Mouse (Mus musculus) forebrain, embryonic 16.5 days (tissue): Measurements from ENCODE around the gene C5ar2. TPM values are rescaled to one million over a fixed set of nuclear protein-coding genes. Genes with fewer than 3 reads are reported as not detected.

Source experiments
- ATAC-seq: fragments of 200-750 bp; cut with Nextera tagmentation; 2 replicates; pipeline ENCODE4 v1.8.0; 2017; ENCODE audit warnings: mild to moderate bottlenecking, moderate library complexity
- H3K27ac ChIP-seq: fragments of 300-500 bp; sonication (generic); 2 replicates; pipeline ENCODE4 v1.5.1; 2014; ENCODE audit warnings: low read length, control low read depth
- H3K27me3 ChIP-seq: fragments of 300-500 bp; sonication (generic); replicated peaks from 2 replicates; pipeline ENCODE4 v1.6.1; 2014; ENCODE audit warnings: low read length; ENCODE audit not compliant: control insufficient read depth, insufficient read depth
- H3K36me3 ChIP-seq: fragments of 300-500 bp; sonication (generic); 2 replicates; pipeline ENCODE4 v1.6.1; 2014; ENCODE audit not compliant: control insufficient read depth, insufficient read depth
- H3K4me1 ChIP-seq: fragments of 300-500 bp; sonication (generic); replicated peaks from 2 replicates; pipeline ENCODE4 v1.6.1; 2014; ENCODE audit warnings: low read length; ENCODE audit not compliant: control insufficient read depth, insufficient read depth
- H3K4me2 ChIP-seq: fragments of 300-500 bp; sonication (generic); 2 replicates; pipeline ENCODE4 v1.6.1; 2014; ENCODE audit warnings: mild to moderate bottlenecking, low read length, control low read depth
- H3K4me3 ChIP-seq: fragments of 300-500 bp; sonication (generic); replicated peaks from 2 replicates; pipeline ENCODE4 v1.5.1; 2014; ENCODE audit warnings: mild to moderate bottlenecking, low read length, control low read depth
- H3K9ac ChIP-seq: fragments of 300-500 bp; sonication (generic); replicated peaks from 2 replicates; pipeline ENCODE4 v1.6.1; 2014; ENCODE audit warnings: low read depth, low read length, control low read depth
- H3K9me3 ChIP-seq: fragments of 300-500 bp; sonication (generic); 2 replicates; pipeline ENCODE4 v1.6.1; 2016; ENCODE audit warnings: low read length; ENCODE audit not compliant: control insufficient read depth
- WGBS: fragments of 180-500 bp; shearing (Covaris S2); extraction: QIAGEN DNeasy Blood & Tissue Kit; methylation state at CpG from one replicate; pipeline ENCODE4 v1.1.7; 2014; 5-methylcytosine and 5-hydroxymethylcytosine counted together
- polyA plus RNA-seq: library from polyadenylated mRNA; unstranded; fragments of >200 nt; fragmentation: Nextera tagmentation; extraction: Ambion mirVana; gene quantifications from 2 replicates; pipeline ENCODE4 v1.2.1, GENCODE M21; 2015

The C5ar2 gene
- polyA plus RNA-seq, 1 experiment from 2014 or later: not detected

DNA sequence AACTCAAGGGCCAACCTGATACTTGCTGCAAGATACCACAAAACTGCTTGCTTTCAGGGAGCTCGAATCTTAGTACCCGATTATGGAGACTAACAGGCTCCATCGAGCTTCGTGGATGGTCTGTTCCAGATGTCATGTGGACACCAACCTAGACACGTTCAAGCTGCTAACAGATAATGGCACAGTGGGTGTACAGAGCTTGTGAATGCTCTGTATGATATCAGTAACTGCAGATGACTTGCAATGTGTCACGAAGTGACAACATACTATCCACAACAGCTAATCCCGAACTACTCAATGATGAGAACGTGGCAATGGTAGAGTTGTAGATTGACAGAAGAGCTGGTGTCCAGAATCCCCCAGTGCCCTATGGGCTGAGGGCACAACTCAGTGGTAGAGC lies 56.5 kb downstream of the C5ar2 start:
- no peak overlapping the region for H3K4me3 ChIP-seq
- no peaks in the 10 kb centered on the region for H3K9me3 ChIP-seq
- H3K4me1 ChIP-seq: no peaks in the 10 kb centered on the region
- H3K36me3 ChIP-seq: peaks cover 20% of the 10 kb centered on the region
- H3K9ac ChIP-seq: no peak overlapping the region
- peaks cover 4% of the 10 kb centered on the region; the same call in 1 of the 2 replicates for H3K27me3 ChIP-seq
- WGBS: 87% methylated on average over 8 of the region's 8 CpGs
- no peak overlapping the region for H3K4me2 ChIP-seq
- no peak for ATAC-seq
- no peak overlapping the region for H3K27ac ChIP-seq

Other genes with a start within 250 kb of the C5ar2 start
- 9.0 and 11.2 TPM in 2 replicates for gene Bicra, start 196.2 kb downstream of the C5ar2 start, polyA plus RNA-seq
- gene Zfp541, start 182.3 kb downstream of the C5ar2 start, polyA plus RNA-seq: 0.14 TPM in 1 of 2 replicates, not detected in the other
- gene Napa, start 145.7 kb downstream of the C5ar2 start, polyA plus RNA-seq: 197 and 220 TPM in 2 replicates
- gene Kptn, start 124.3 kb downstream of the C5ar2 start, polyA plus RNA-seq: 40.9 and 53.2 TPM in 2 replicates
- gene Slc8a2, start 114.3 kb downstream of the C5ar2 start, polyA plus RNA-seq: 0.72 and 1.1 TPM in 2 replicates
- 99.6 and 118 TPM in 2 replicates for gene Meis3, start 69.1 kb downstream of the C5ar2 start, polyA plus RNA-seq
- gene Dhx34, start 22.1 kb downstream of the C5ar2 start, polyA plus RNA-seq: 13.9 and 15.5 TPM in 2 replicates
- 1.2 and 2.0 TPM in 2 replicates for gene C5ar1, start 15.4 kb upstream of the C5ar2 start, polyA plus RNA-seq
- 23.3 and 27.2 TPM in 2 replicates for gene Inafm1, start 29.5 kb upstream of the C5ar2 start, polyA plus RNA-seq
- 25.0 and 29.4 TPM in 2 replicates for gene Ccdc9, start 42.6 kb upstream of the C5ar2 start, polyA plus RNA-seq
- gene Bbc3, start 64.2 kb upstream of the C5ar2 start, polyA plus RNA-seq: 17.6 and 18.9 TPM in 2 replicates
- gene Sae1, start 143.7 kb upstream of the C5ar2 start, polyA plus RNA-seq: 297 and 304 TPM in 2 replicates
- gene Zc3h4, start 156.8 kb upstream of the C5ar2 start, polyA plus RNA-seq: 18.6 and 19.3 TPM in 2 replicates
- 65.1 and 66.7 TPM in 2 replicates for gene Tmem160, start 208.6 kb upstream of the C5ar2 start, polyA plus RNA-seq
- 7.6 and 8.2 TPM in 2 replicates for gene Npas1, start 233.6 kb upstream of the C5ar2 start, polyA plus RNA-seq